Mouse (Mus musculus) CH12.LX (cell line): ENCODE measurements at regions not wholly inside any gene's neighbourhood (a gene's known extent, or its start where the extent isn't known, plus 50 kb on each side); places are given as distances from the start of the nearest gene placed in this dataset.

Experiments
- BHLHE40 ChIP-seq: IDR thresholded peaks from 2 replicates; pipeline ENCODE4 v1.6.1; 2011; ENCODE audit warnings: mild to moderate bottlenecking, low read depth, low read length, improper control_type of control experiment
- CTCF ChIP-seq, 2 experiments: IDR thresholded peaks in 1 of 2; conservative IDR thresholded peaks in 1 of 2; 2 replicates each; pipeline ENCODE4 v1.5.1; 2011 to 2012; ENCODE audit warnings: low read depth in 2 of 2, low read length in 2 of 2, improper control_type of control experiment in 1 of 2, inconsistent platforms in 1 of 2, mild to moderate bottlenecking in 1 of 2, moderate library complexity in 1 of 2
- ELF1 ChIP-seq: IDR thresholded peaks from 2 replicates; pipeline ENCODE4 v1.6.1; 2014; ENCODE audit warnings: low read depth, mild to moderate bottlenecking, inconsistent platforms, low read length, improper control_type of control experiment
- EP300 ChIP-seq: IDR thresholded peaks from 2 replicates; pipeline ENCODE4 v1.6.1; 2011; ENCODE audit warnings: low read length, improper control_type of control experiment
- GABPA ChIP-seq: IDR thresholded peaks from 2 replicates; pipeline ENCODE4 v1.6.1; 2012; ENCODE audit warnings: low read depth, low read length, improper control_type of control experiment, inconsistent platforms; ENCODE audit not compliant: insufficient replicate concordance
- HCFC1 ChIP-seq: IDR thresholded peaks from 2 replicates; pipeline ENCODE4 v1.6.1; 2012; ENCODE audit warnings: low read depth, mild to moderate bottlenecking, inconsistent platforms, low read length, improper control_type of control experiment
- KAT2A ChIP-seq: IDR thresholded peaks from 2 replicates; pipeline ENCODE4 v1.6.1; 2012; ENCODE audit warnings: low read length, improper control_type of control experiment, inconsistent platforms; ENCODE audit not compliant: insufficient replicate concordance
- MAX ChIP-seq: IDR thresholded peaks from 2 replicates; pipeline ENCODE4 v1.6.1; 2011; ENCODE audit warnings: low read length, improper control_type of control experiment
- POLR2A ChIP-seq: IDR thresholded peaks from 2 replicates; pipeline ENCODE4 v1.6.1; 2011; ENCODE audit warnings: low read depth, mild to moderate bottlenecking, improper control_type of control experiment, low read length
- RAD21 ChIP-seq: IDR thresholded peaks from 2 replicates; pipeline ENCODE4 v1.6.1; 2011; ENCODE audit warnings: low read depth, mild to moderate bottlenecking, low read length, improper control_type of control experiment, moderate library complexity
- TCF12 ChIP-seq: IDR thresholded peaks from 2 replicates; pipeline ENCODE4 v1.6.1; 2014; ENCODE audit warnings: low read depth, mild to moderate bottlenecking, inconsistent platforms, low read length, improper control_type of control experiment
- USF1 ChIP-seq: IDR thresholded peaks from 2 replicates; pipeline ENCODE4 v1.6.1; 2014; ENCODE audit warnings: low read depth, mild to moderate bottlenecking, inconsistent platforms, low read length, improper control_type of control experiment
- ZKSCAN1 ChIP-seq: IDR thresholded peaks from 2 replicates; pipeline ENCODE4 v1.6.1; 2012; ENCODE audit warnings: low read depth, inconsistent platforms, low read length, improper control_type of control experiment, borderline replicate concordance

DNA sequence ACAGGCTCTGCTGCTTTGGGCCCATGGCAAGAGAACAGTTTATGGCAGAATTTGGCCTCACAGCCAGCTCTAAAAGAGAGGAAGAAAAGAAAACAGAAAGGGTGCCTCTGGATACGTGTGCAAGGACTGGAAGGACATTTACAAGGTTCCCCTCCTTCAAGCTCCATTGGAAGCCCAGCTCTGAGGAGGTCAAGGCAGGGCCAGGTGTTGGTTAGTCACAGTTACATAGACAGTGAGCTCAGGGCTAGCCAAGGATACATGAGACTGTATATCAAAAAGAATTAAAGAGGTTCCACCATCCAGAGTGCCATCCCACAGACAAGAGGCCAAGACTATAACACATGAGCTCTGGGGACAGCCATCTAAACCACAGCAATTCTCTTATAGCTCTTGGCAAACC, 131.6 kb upstream of the Jarid2 start:
- TF ChIP-seq USF1 (no peak), POLR2A (no peak), CTCF (conservative IDR thresholded peaks at IDR 0.05 in 1 of 2, IDR thresholded peaks at IDR 0.05 in 1 of 2; ENCODE audit: low read depth in 2 of 2, low read length in 2 of 2) (no peak), EP300 (no peak), BHLHE40 (no peak), RAD21 (no peak), ELF1 (no peak), MAX (no peak), TCF12 (no peak), ZKSCAN1 (no peak), KAT2A (no peak), HCFC1 (no peak), GABPA (no peak)
